Mouse (Mus musculus): ENCODE measurements around the gene Rhox2b.
"Not testable (repeated sequence)": the region's sequence is repeated elsewhere in the genome, so short reads cannot be mapped to it uniquely, and the experiment has no call there.

Rhox2b gene

DNA sequence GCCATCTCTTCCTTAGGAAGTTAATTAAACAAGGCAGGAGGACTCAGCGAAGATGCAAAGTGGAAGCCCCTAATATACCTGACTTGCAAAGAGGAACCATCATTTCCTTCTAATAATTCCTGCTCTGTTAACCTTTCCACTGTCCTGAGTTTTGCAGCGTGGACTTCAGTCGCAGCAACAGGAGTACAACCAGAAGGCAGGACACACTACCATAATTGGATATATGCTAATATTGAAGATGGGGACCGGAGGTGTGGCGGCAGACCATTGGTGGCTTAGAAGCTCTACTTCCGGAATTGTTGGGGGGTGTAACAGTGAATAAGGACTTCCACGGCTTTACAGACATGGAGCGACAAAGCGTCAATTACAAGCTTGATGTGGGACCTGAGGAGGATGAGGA lies at the start of gene Rhox2b:
TSS of gene Rhox2b (plus strand) at position 301 of the 400 bp plus-strand sequence.
- not testable (repeated sequence) for DNase-seq (ENCODE audit: low read depth)

DNA sequence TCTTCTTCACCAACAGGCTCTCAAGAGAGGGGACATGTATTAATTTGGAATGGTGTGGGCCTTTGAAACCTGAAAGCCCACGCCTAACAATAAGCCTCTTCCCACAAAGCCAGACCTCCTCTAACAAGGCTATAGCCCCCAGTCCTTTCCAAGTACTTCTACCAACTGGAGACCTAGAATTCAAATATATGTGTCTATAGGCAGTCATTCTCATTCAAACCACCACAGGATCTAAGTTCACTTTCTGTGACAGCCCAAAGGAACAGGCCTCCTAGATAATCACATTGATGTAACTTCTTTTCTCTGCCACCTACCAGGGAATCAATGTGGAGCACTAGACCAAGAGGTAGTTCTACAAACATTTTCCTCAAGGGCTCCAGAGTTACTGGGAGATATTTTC lies 32.1 kb upstream of the Rhox2b start, which contains the start of gene Rhox3a2:
TSS of gene Rhox3a2 (plus strand) at position 301 of the 400 bp plus-strand sequence.
- not testable (repeated sequence) for DNase-seq (ENCODE audit: low read depth)

DNA sequence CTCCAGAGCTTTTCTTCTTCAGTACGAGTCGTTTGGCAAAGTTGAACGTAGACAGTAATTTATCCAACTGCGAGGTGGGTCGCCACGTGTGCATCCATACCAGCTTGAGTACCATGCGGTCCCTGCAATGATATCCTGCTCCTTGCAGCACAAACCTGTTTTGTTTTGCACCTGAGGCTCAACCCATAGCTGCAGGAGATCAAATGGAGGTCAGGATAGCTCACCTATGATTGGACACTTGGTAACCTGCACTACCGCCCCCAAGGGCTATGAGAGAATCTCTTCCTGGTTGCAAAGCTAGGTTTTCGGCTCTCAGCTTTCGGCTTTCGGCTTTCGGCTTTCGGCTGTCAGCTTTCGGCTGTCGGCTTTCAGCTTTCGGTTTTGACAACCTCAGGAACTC lies 21.3 kb upstream of the Rhox2b start, which contains the start of gene Rhox4a2:
TSS of gene Rhox4a2 (plus strand) at position 301 of the 400 bp plus-strand sequence.
- DNase-seq (ENCODE audit: low read depth): not testable (repeated sequence)

DNA sequence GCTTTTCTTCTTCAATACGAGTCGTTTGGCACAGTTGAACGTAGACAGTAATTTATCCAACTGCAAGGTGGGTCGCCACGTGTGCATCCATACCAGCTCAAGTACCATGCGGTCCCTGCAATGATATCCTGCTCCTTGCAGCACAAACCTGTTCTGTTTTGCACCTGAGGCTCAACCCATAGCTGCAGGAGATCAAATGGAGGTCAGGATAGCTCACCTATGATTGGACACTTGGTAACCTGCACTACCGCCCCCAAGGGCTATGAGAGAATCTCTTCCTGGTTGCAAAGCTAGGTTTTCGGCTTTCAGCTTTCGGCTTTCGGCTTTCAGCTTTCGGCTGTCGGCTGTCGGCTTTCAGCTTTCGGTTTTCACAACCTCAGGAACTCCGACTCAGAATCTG lies 20.3 kb downstream of the Rhox2b start, which contains the start of gene Rhox4b:
TSS of gene Rhox4b (plus strand) at position 301 of the 400 bp plus-strand sequence.
- DNase-seq (ENCODE audit: low read depth): not testable (repeated sequence)

DNA sequence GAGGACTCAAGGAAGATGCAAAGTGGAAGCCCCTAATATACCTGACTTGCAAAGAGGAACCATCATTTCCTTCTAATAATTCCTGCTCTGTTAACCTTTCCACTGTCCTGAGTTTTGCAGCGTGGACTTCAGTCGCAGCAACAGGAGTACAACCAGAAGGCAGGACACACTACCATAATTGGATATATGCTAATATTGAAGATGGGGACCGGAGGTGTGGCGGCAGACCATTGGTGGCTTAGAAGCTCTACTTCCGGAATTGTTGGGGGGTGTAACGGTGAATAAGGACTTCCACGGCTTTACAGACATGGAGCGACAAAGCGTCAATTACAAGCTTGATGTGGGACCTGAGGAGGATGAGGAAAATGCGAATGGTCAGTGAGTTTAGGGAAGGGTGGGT lies 41.5 kb downstream of the Rhox2b start, which contains the start of gene Rhox2c:
TSS of gene Rhox2c (plus strand) at position 301 of the 400 bp plus-strand sequence.
- DNase-seq (ENCODE audit: low read depth): not testable (repeated sequence)

GRCm38 (mm10) chrX:37458285-37458684 lies 46.4 kb downstream of the Rhox2b start, which contains the start of gene Rhox3c:
TSS of gene Rhox3c (plus strand) at chrX:37458585.
- DNase-seq (ENCODE audit: low read depth): not testable (repeated sequence)

Data from fibroblast of lung, adult 2 months (primary cell).